Mouse (Mus musculus) ES-Bruce4 (cell line): ENCODE results near the gene Cfap299. TPM values are rescaled to one million over a fixed set of nuclear protein-coding genes. Genes with fewer than 3 reads are reported as not detected.

Source experiments
- H3K27ac ChIP-seq: 2 replicates; pipeline ENCODE4 v1.5.1; 2012; ENCODE audit warnings: low read length, inconsistent platforms; ENCODE audit not compliant: insufficient read depth
- H3K27me3 ChIP-seq: 2 replicates; pipeline ENCODE4 v1.6.1; 2012; ENCODE audit warnings: mild to moderate bottlenecking, low read length, inconsistent platforms; ENCODE audit not compliant: control insufficient read depth, poor library complexity, insufficient read depth, severe bottlenecking
- H3K36me3 ChIP-seq: 2 replicates; pipeline ENCODE4 v1.6.1; 2012; ENCODE audit warnings: inconsistent platforms, mild to moderate bottlenecking, low read length, moderate library complexity; ENCODE audit not compliant: control insufficient read depth, poor library complexity, insufficient read depth, severe bottlenecking
- H3K4me1 ChIP-seq: one replicate; pipeline ENCODE4 v1.8.1; 2011; ENCODE audit warnings: low read length; ENCODE audit not compliant: control insufficient read depth, insufficient read depth
- H3K4me3 ChIP-seq: 2 replicates; pipeline ENCODE4 v1.5.1; 2011; ENCODE audit warnings: low read depth, mild to moderate bottlenecking, low read length
- H3K9ac ChIP-seq: 2 replicates; pipeline ENCODE4 v1.6.1; 2012; ENCODE audit warnings: low read depth, mild to moderate bottlenecking, inconsistent platforms; ENCODE audit not compliant: poor library complexity, severe bottlenecking
- H3K9me3 ChIP-seq: replicated peaks from 2 replicates; pipeline ENCODE4 v1.6.1; 2012; ENCODE audit warnings: mild to moderate bottlenecking, low read length, inconsistent platforms; ENCODE audit not compliant: control insufficient read depth, poor library complexity, insufficient read depth, severe bottlenecking
- CTCF ChIP-seq: IDR thresholded peaks from one replicate; pipeline ENCODE4 v1.8.1; 2011; ENCODE audit warnings: low read depth, low read length
- EP300 ChIP-seq: IDR thresholded peaks from 2 replicates; pipeline ENCODE4 v1.6.1; 2011; ENCODE audit warnings: low read depth, low read length; ENCODE audit not compliant: insufficient read depth
- POLR2A ChIP-seq: IDR thresholded peaks from one replicate; pipeline ENCODE4 v1.8.1; 2011; ENCODE audit warnings: low read length; ENCODE audit not compliant: insufficient read depth
- polyA plus RNA-seq: library from polyadenylated mRNA; stranded (reverse); fragments of >200 nt; gene quantifications from 2 replicates; pipeline ENCODE4 v1.2.4, GENCODE M21; 2011; ENCODE audit warnings: low read depth; ENCODE audit not compliant: missing spikeins, insufficient read depth, insufficient read length

The Cfap299 gene
- polyA plus RNA-seq, 1 experiment, result 1.2 TPM

GRCm38 (mm10) chr5:98552395-98552794 is 223.3 kb downstream of the Cfap299 start, which contains the start of gene Gm11111:
TSS of gene Gm11111 (plus strand) at chr5:98552695.
- H3K27ac ChIP-seq, result no peak within 1 kb of the TSS
- H3K9me3 ChIP-seq, result no peaks in the 10 kb centered on the region
- H3K9ac ChIP-seq, result no peak within 1 kb of the TSS
- H3K36me3 ChIP-seq, result no peaks in the 10 kb centered on the region
- TF ChIP-seq CTCF (no peak), EP300 (no peak), POLR2A (no peak)
- H3K27me3 ChIP-seq, result no peaks in the 10 kb centered on the region
- H3K4me3 ChIP-seq, result no peak within 1 kb of the TSS
- no peaks in the 10 kb centered on the region for H3K4me1 ChIP-seq

- Histone ChIP-seq H3K36me3 (no peaks in the 10 kb centered on the region), H3K27me3 (no peaks in the 10 kb centered on the region), H3K27ac (no peak overlapping the region), H3K4me1 (no peaks in the 10 kb centered on the region), H3K9ac (no peak overlapping the region), H3K4me3 (no peak overlapping the region), H3K9me3 (no peaks in the 10 kb centered on the region)
- no peak for TF ChIP-seq POLR2A
- no peak for TF ChIP-seq EP300
- TF ChIP-seq CTCF, result no peak
Observed at GRCm38 (mm10) chr5:98552811-98553601, 223.9 kb downstream of the Cfap299 start.

DNA sequence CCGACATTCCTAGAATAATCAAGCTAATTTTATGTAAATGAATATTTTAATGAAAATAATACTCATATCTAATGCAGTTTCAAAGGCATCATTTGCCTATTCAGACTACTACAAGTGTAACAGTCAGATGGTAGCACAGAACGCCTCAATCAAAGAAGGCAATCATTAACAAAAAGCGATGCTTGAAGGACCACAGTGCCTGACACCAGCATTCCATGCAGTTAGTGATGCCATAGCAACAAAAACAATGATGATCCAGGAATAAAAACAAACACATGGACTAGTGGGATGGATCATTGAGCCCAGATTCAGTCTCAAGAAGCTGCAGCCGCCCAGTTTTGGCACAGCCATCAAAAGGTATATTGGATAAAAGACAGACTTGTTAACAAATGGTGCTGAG is 232.2 kb downstream of the Cfap299 start:
- Histone ChIP-seq H3K4me3 (no peak overlapping the region), H3K9me3 (no peaks in the 10 kb centered on the region), H3K4me1 (peaks cover 5% of the 10 kb centered on the region), H3K27me3 (no peaks in the 10 kb centered on the region), H3K27ac (no peak overlapping the region), H3K36me3 (no peaks in the 10 kb centered on the region), H3K9ac (no peak overlapping the region)
- TF ChIP-seq CTCF (no peak), EP300 (no peak), POLR2A (no peak)

- TF ChIP-seq POLR2A, result no peak
- no peak for TF ChIP-seq EP300
- TF ChIP-seq CTCF, result no peak
- no peaks in the 10 kb centered on the region for H3K27me3 ChIP-seq
- peaks cover 8% of the 10 kb centered on the region for H3K4me1 ChIP-seq
- H3K27ac ChIP-seq, result no peak overlapping the region
- H3K36me3 ChIP-seq, result no peaks in the 10 kb centered on the region
- H3K4me3 ChIP-seq, result no peak overlapping the region
- H3K9ac ChIP-seq, result no peak overlapping the region
- H3K9me3 ChIP-seq, result no peaks in the 10 kb centered on the region
Observed at GRCm38 (mm10) chr5:98562806-98563205, 233.7 kb downstream of the Cfap299 start.

GRCm38 (mm10) chr5:98563801-98564200 is 234.7 kb downstream of the Cfap299 start:
- H3K27ac ChIP-seq, result no peak overlapping the region
- no peak overlapping the region for H3K4me3 ChIP-seq
- no peak for TF ChIP-seq POLR2A
- H3K9me3 ChIP-seq, result no peaks in the 10 kb centered on the region
- no peaks in the 10 kb centered on the region for H3K27me3 ChIP-seq
- H3K9ac ChIP-seq, result no peak overlapping the region
- peaks cover 8% of the 10 kb centered on the region for H3K4me1 ChIP-seq
- no peaks in the 10 kb centered on the region for H3K36me3 ChIP-seq

DNA sequence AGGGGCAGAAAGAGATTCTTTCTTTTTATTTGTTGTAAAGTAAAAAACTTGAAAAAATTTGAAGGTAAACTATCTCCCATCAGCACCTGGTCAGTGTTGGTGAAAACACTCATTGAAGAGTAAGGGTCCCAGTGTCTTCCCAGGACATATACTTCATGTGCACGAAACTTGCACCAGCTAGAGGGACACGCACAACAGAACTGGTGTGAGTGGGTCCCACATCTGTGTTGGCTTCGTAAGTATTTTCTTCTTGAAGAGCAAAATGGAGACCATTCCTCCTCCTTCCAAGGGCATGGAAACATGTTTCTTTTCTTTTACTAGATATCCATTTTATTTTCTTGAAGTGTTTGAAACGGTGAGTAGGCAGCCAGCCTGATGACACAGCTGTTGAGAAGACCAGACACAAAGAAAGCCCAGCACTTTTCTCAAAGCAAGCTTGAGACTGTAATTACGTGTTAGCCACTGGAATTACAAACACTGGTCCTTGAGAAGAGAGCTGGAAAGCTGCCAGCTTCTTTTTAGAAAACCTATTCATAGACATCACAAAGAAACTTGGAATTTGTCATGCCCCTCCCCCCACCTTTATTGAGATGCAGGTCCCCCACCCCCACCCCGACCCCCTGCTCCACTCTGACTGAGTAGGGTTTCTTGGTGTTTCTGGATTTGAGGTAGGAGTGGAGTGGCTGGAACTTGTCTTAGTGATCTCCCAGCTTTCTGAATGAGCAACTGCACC is 237.5 kb downstream of the Cfap299 start:
- no peaks in the 10 kb centered on the region for H3K36me3 ChIP-seq
- H3K27me3 ChIP-seq, result no peaks in the 10 kb centered on the region
- no peaks in the 10 kb centered on the region for H3K9me3 ChIP-seq
- H3K9ac ChIP-seq, result no peak overlapping the region
- H3K4me1 ChIP-seq, result peaks cover 9% of the 10 kb centered on the region
- no peak overlapping the region for H3K4me3 ChIP-seq
- no peak overlapping the region for H3K27ac ChIP-seq
- TF ChIP-seq CTCF (no peak), POLR2A (no peak), EP300 (no peak)
